Mouse (Mus musculus) urinary bladder, postnatal 10 days (tissue): ENCODE data around the gene Cep85l.
A peak's percentile ranks its signal among the peaks of the same experiment; 100 is the strongest.

Experiments
- DNase-seq: peaks from one replicate; pipeline ENCODE4 v3.0.0; 2022; ENCODE audit warnings: low spot score

Cep85l gene

DNA sequence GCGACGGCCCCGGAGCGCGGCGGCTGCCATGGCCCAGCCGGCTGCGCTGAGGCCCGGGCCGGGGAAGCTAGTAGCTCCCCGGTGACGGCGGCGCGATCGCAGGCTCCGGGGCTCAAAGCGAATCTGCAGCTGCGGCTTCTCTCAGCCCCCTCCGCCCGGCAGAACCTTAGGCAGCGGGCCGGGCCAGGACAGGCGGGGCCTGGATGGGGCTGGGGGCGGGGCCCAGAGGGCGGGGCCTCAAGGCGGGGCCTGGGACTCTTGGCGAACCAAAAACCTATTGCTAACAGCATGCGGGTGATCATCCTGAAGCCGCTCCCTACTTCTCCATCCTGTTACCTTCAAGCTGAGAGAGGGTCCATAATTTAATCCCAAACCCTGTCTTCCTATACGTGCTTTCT is at the start of gene Cep85l:
Cep85l (minus strand) TSS at position 239 of the 398 bp plus-strand sequence.
- DNase-seq, result peak; percentile 61

DNA sequence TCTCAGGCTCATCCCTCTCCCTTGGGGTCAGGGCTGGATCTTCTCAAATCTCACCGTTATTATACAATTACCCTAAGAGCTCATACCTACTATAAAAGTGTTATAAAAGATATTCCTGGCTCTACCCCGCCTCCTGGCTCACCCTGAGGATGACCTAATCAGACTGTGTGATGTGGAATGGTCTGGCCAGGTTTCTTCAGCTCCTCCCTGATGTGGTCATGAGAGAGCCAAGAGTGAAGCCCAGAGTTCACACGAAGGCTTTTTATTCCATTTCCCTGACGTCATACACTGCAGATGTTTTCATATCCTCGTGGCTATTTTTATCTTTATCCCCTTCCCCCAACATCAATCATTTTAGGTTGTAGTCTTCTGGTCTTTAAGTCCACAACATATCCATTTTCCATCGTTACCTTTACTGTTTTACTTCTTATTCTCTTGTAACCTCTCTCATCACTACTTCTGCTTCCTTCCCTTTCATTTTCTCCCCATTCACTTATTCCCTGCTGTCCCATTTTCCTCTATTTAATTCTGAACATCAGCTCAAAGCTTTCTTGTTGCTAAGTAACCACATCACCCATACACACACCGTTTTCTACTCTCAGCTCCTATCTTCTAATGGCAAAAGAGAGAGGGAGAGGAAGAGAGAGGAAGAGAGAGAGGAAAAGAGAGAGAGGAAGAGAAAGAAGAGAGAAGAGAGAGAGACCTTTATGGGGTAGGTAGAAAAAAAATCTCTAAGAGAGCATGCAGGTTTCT is 49.1 kb upstream of the Cep85l start:
- DNase-seq, result no peak

DNA sequence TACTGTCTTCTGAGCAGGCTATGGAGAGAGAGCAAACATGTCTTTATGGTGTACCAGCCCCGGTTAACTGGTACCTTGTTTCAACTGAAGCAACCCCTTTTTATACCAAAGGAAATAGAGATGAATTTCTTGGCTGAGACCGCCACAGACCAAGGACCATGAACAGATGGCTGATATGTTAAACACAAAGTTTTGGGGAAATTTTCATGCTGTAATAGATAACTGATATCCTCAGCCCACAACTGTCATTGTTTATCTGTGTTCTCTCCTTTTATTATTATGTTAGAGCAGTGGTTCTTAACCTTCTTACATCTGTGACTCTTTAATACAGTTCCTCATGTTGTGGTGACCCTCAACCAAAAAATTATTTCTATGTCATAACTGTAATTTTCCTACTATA is 46.8 kb upstream of the Cep85l start:
- DNase-seq, result no peak

DNA sequence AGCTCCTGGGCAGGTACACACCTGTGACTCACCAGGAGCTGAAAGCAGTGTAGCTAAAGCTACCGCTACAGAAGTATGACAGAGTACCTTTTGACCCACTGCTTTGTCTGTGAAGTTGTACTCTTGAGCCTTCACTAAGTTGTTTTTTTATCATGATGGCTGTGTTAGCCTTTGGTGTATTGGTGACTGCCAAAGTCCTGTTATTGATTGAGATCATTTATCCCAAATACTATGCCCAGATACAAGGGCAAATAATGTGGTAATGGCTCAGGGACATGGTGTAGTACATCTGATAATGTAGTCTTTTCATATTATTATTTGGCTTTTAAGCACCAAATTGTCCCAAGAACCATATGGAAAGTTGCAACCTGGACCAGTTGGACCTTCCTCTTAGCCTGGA is 43.3 kb upstream of the Cep85l start:
- no peak for DNase-seq

DNA sequence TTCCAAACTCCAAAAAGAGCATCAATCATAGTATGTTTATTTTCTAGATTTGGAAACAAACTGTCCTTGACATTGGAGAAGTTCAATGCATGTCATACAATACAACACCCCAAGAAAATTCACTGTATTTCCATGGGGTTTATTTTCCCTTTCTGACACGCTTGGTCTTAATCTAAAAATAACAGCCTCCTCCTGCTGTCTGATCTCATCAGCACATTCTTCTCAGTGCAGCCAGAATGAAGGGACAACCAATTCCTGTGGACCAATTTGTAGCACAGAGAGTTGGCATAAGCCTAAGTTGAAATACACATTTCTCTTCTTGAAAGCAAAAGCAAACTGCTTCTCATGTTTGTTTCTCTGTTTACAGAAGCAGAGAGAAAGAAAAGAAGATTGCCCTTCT is 42.5 kb upstream of the Cep85l start:
- no peak for DNase-seq

DNA sequence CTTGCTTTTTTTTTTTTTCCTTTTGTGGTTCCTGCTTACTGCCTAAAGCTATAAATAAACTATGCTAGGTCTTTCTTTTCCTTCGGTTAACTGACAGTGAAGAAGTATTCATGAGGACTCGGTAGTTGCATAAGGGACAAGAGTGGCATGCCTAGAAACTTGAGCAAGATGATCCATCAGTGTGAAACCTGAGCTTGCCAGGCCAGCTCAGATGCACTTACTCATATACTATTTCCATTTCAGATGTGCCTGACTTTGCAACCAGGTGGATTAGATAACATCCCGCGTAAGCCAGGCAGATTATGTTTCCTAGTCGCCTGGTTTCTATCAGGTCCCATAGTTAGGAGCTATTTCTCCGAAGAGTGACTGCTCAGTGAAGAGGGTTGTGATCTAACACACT is 41.9 kb upstream of the Cep85l start:
- no peak for DNase-seq

DNA sequence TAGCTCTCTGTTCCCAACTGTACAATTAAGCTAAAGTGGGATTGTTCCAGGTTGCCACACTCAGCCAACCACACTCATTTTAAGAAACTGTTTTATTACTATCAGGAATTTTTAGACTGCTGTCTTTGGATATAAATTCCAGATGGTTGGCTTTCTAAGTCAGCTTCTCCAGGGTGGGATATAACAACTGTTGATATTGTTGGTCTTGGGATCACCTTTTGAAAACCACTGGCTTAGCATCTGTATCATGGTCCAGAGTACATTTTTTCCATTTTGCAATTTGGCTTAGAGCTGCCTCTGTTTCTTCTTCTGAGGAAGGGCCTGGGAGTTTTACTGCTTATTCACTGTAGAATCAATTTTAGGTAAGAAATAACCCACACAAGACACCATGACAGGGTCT is 40.3 kb upstream of the Cep85l start:
- no peak for DNase-seq

DNA sequence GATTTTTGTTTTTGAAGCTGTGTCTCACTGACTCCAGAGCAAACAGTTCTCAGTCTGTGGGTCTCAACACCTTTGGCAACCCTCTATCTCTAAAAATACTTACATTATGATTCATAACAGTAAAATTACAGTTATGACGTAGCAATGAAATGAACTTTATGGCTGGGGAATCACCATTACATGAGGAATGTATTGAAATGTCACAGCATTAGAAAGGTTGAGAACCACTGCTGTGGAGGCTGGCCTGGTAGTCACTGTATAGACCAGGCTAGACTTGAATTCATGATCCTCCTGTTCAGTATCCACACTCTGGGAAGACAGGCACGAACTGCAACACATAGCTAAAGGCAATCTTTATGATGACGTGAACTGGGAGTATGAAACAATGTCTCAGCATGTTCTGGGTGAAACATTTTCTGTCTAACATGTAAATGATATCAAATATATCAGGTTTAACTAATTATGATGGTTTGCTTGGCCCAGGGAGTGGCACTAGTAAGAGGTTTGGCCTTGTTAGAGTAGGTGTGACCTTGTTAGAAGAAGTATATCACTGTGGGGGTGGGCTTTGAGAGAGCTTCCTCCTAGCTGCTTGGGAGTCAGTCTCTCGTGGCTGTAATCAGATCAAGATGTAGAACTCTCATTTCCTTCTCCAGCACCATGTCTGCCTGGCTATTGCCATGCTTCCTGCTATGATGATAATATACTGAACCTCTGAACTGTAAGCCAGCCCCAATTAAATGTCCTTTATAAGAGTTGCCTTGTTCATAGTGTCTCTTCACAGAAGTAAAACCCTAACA is 39.6 kb upstream of the Cep85l start:
- DNase-seq, result no peak

DNA sequence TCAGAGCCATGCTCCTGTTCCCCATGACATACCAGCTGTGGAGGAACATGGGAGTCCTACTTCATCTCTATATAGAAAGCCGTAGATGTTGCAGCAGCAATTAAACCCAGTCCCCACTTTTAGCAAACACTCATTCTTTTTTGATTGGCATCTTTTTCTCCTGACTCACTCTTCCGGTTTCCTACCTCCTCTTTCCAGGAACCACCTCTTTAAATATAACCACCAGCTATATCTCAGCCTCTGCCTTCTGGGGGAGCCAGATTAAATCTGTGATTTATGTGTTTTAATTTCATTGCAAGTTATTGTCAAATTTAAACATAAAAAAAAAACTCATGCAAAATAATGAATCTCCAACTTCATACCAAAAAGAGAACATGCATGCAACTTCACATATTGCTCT is 37.3 kb upstream of the Cep85l start:
- no peak for DNase-seq

DNA sequence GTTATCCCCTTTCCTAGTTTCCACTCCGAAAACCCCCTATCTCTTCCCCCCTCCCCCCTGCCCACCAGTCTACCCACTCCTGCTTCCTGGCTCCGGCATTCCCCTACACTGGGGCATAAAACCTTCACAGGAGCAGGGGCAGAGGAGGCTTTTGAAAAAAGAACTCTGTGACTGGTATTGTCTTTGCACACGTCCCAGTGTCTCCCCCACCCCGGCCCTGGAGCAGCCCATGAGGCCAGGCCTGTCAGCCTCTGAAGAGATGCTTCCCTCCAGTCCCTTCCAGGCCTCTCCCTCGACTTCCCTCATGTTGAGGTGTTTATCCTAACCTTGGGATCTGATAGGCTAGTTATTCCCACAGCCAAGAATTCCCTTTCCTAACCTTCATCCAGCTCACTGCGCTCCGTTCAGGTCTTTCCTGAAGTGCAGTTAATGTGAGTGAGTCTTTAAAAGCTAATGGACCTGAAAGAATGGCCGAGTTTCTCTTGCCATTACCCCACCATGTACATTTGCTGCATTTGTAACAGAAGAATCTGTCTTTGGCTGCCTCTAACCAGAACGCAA is 36.5 kb upstream of the Cep85l start:
- DNase-seq, result no peak

DNA sequence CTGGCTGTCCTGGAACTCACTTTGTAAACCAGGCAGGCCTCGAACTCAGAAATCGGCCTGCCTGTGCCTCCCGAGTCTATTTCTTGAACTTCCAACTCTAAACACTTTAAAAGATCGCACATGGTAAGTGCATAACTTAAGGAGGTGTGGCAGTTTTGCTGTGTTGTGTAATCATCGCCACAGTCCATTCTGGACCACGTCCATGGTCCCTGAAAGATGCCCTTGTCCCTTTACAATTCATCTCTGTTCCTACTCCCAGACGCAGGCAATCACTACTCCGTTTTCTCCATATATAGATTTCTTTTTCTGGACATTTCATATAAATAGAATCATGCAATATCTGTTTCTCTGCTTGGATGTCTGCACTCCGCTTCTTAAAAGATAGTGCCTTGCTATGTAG is 35.5 kb upstream of the Cep85l start:
- no peak for DNase-seq

DNA sequence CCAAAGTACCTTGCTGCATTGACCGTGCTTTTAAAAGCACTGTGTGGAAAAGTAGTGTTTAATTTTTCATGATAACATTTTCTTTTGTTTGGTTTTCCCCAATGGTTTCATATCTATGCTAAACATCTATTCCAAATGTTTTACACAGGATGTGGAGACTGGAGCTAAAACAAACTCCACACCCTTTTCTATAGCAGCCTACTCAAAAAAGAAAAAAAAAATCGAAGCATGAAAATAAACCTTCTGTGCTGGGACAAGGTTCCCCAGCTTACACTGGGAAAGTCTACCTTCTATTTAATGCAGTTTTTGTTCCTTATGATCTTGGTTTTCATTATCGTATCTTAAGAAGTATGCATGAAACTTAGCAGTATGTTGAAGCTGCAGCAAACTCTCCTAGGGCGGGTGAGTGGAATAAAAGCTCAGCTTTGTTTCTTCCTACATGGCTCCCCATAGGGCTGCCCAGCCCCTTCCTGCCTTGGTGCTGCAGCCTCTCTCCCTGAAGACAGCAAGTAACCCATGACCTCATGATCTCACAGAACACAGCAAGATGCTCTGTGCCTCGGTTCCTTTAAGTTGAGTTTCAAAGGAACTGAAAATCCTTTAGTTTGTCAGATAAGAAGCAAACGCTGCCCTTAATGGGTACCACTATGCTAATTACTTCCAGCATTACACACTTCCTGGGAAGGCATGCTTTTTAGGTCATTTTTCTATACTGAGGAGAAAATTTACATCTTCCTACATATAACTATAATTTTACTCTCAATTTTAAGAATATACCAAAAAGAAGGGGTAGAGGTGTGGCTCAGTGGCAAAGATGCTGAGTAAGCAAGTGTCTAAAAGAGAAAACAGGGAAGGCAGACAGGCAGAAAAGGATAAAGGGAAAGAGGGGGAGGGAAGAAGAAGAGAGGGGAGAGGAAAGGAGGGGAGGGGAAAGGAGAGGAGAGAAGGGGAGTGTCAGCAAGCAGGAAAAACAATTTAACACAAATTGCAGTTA is 34.6 kb upstream of the Cep85l start:
- no peak for DNase-seq

DNA sequence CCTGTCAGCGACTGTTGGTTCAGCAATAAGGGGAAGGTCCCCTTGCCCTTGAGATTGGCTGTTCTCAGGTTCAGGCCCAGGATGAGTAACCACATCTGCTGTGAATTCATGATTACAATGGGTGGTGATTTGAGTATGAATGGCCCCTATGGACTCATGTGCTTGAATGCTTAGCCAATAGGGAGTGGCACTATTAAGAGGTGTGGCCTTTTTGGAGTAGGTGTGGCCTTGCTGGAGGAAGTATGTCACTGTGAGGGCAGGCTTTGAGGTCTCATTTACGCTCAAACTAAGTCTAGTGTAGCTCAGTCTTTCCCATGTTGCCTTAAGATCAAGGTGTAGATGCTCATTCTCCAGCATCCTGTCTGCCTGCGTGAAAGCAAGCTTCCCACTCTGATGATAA is 33.2 kb upstream of the Cep85l start:
- no peak for DNase-seq

DNA sequence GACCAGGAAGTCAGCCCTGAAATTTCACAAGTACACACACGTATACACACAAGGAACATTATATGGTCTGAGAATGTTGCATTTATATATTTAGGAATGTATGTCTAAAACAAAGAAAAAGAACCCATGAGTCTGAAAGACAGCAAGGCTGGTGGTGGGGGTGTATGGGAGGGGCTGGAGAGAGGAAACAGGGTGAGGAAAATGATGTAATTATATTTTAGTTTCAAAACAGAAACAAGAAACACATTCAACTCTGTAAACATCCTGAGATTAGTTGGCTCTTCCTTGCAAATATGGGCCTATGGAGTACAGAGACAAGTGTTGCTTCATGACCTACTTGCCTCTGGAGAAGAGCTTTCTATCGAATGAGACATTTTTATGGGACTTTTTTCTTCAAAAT is 32.4 kb upstream of the Cep85l start:
- no peak for DNase-seq

DNA sequence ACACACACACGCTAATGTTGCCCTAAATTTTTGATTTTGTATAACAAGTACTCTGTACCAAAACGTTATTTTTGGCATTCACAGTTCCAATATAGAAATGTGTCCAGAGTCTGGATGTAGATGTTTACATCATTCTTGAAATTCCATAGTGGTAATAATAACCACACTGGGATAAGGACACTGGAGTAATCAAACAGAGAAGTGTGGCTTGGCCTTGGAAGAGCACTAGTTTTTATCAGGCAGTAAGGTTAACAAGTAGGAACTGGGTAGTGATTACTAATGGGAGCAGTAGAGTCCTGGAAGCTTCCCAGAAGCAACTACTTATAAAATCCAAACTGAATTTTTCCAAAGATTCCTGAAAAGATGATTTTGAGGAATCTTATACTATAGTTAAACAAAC is 31.1 kb upstream of the Cep85l start:
- no peak for DNase-seq

DNA sequence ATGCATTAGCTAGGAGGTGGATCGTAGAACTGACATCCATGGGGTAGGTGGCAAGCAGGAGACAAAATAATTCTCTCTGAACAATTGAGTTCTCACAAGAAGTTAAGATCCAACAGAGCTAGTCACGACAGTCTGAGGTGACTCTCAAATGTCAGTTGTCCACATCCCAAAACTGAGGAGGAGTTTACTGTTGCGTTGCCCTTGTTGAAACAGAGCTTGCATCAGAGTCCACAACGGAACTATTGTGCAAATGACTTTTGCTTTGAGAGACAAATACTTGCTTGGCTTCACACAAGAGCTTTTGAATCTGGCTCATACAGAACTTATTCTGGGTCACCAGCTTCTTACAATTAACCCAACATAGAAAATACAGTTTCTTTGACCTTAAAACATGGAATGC is 27.7 kb upstream of the Cep85l start:
- no peak for DNase-seq

DNA sequence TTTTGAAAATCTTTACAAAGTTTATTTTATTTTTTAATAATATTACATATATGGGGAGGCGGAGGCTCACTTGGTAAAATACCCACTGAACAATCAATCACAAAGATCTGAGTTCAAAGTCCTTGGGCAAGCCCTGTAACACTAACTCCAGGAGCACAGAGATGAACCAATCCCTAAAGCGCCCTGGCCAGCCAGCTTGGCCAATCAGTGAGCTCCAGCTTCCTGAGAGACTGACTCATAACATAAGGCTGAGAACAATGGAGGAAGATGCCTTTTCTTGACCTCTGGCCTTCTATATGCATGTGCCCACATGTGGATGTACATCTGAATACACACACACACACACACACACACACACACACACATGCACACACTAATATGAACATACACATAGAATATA is 27.1 kb upstream of the Cep85l start:
- no peak for DNase-seq

DNA sequence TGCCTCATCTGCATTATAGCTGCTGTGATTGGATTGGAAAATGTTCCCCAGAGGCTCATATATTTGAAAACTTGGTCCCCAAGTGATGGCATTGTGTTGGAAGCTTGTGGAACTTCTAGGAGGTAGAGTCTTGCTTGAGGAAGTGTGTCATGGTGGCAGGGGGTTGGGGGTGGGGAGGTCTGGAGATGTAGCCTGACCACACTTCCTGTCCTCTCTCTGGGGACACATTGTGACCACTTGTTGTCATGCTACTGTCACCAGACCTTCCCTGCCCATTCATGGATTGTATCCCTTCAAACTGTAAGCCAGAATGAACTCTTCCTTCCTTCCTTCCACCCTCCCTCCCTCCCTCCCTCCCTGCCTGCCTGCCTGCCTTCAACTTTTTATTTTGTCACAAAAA is 22.5 kb upstream of the Cep85l start:
- no peak for DNase-seq

DNA sequence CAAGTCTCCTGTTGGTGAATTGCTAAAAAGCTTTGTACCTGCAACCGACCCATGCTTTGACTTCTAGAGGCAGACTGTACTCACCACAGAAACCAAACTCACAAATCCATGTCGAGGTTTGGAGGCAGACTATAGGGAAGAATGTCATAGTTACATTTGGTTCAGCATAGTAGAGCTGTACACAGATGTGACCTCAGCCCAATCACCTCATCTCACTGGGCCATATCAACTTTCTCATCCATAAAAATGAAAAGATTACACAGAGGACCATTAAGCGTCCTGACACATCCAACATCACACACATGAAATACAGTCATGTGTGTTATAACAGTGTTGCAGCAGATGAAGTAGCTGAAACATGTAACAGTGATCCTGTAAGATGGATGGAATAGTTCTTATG is 19.3 kb upstream of the Cep85l start:
- DNase-seq, result no peak

DNA sequence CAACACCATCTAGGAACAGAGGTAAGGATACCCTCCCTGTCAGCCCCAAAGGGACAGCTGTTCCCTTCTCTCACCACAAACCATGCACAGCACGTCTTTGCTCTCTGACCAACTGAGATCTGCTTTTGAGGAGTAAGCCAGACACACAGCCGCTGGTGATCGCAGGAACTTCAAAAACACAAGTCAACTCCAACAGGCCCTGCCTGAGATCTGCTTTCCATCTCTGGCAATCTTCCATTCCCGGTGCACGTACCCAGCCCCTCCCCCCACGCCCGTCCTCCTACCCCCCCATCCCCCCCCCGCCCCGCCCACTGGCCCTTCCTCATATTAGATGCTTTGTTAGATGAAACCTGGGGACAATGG is 18.8 kb upstream of the Cep85l start:
- no peak for DNase-seq

DNA sequence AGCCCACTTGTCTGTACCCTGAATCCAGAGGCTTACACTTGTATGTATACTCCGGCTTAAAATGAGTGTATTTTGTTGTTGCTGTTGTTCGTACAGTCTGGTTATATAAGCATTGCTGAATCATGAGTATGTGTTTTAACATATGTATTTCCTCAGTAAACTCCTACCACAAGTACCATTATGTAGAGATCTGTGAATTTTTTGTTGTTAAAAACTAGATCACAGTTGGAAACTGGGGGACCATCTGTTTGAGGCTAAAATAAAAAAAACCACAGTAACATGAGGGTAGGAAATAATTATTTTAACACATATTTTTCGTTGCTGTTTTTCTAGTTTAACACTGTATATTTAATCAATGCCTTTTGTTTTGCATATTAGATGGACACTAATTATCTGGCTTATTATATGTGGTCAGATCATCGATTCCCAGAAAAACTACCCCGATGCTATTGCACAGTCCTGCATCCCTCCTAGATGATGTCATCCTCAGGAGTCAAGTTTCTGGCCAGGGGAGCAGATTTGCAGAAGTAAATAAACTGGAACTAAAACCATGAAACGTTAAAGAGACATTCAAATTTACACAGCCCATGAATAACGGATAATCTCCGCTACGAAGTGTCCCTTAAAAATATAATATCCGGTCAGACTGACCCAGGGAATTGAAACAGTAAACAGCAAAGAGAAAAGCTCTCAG is 18.2 kb upstream of the Cep85l start:
- no peak for DNase-seq
